In genomic region chr9:68347426-68347825, GRCm38 (mm10) we compare ENCODE assay signal across 16 mouse cellular contexts.
DNase-seq lines count a peak whose midpoint lies in the region; ATAC-seq and TF ChIP-seq lines count a peak whose summit lies in the region.
"Had no signal": no experiment of that assay in that cellular context is flagged by ENCODE, and none has a peak within 500 bp of the region (broad histone marks: within the 10 kb centered on the region; RNA-seq: fewer than 3 reads in every experiment).

No protein-coding gene starts in this region.

- no peak overlapping the region for H3K27ac ChIP-seq in liver, embryonic 11.5 days (ENCODE audit: low read depth, low read length)
- H3K27ac ChIP-seq: heart, embryonic 10.5 days; hindbrain, embryonic 14.5 days; intestine, embryonic 15.5 days; kidney, embryonic 15.5 days; limb, embryonic 13.5 days; stomach, embryonic 15.5 days had no signal

- no peak for TF ChIP-seq CTCF in brain, embryonic 14.5 days (IDR thresholded peaks at IDR 0.05; ENCODE audit: borderline replicate concordance, extremely low read depth, insufficient read depth, insufficient read length)

- 65% methylated on average over 6 of the region's 6 CpGs for WGBS in liver, embryonic 11.5 days

- ATAC-seq in liver, embryonic 11.5 days (replicated peaks; ENCODE audit: low FRiP score): no peak
- ATAC-seq: intestine, embryonic 15.5 days had no signal

- H3K4me3 ChIP-seq in liver, embryonic 11.5 days (ENCODE audit: low read depth, low read length): no peak overlapping the region
- H3K4me3 ChIP-seq: heart, embryonic 10.5 days; intestine, embryonic 15.5 days; kidney, embryonic 15.5 days; limb, embryonic 13.5 days; stomach, embryonic 15.5 days had no signal

- DNase-seq in liver, embryonic 11.5 days (ENCODE audit: low spot score): peak; percentile 19
- DNase-seq in liver: no peak
- DNase-seq in brain, embryonic 14.5 days (ENCODE audit: low read depth): peak; percentile 52
- DNase-seq in frontal cortex, postnatal 36 days (ENCODE audit: low spot score in 2 of 2): peak; percentile 15 to 58
- peak; percentile 16 to 26 for DNase-seq in right cerebral cortex, postnatal 36 days (ENCODE audit: low spot score in 2 of 2)
- DNase-seq in cerebellum, adult 8-10 months: no peak
- DNase-seq in spleen, postnatal 36 days (ENCODE audit: low spot score in 2 of 2): no peak
- DNase-seq: adrenal gland, postnatal 36 days; cerebellum, postnatal 14 days; spleen, adult 18-20 months had no signal

- no peaks in the 10 kb centered on the region for H3K4me1 ChIP-seq in liver, embryonic 11.5 days (replicated peaks; ENCODE audit: control insufficient read depth, insufficient read depth, low read length)
- H3K4me1 ChIP-seq: heart, embryonic 10.5 days; intestine, embryonic 15.5 days; kidney, embryonic 15.5 days; limb, embryonic 13.5 days; stomach, embryonic 15.5 days had no signal

- TF ChIP-seq POLR2A in brain, embryonic 14.5 days (IDR thresholded peaks at IDR 0.05; ENCODE audit: borderline replicate concordance, extremely low read depth, insufficient read depth, insufficient read length, poor library complexity, severe bottlenecking): no peak

- H3K36me3 ChIP-seq in liver, embryonic 11.5 days (ENCODE audit: control insufficient read depth, insufficient read depth, low read length): no peaks in the 10 kb centered on the region
- H3K36me3 ChIP-seq: heart, embryonic 10.5 days; intestine, embryonic 15.5 days; kidney, embryonic 15.5 days; limb, embryonic 13.5 days; stomach, embryonic 15.5 days had no signal

- H3K9ac ChIP-seq in liver, embryonic 11.5 days (ENCODE audit: low read depth, low read length): no peak overlapping the region
- H3K9ac ChIP-seq: hindbrain, embryonic 14.5 days; intestine, embryonic 15.5 days; kidney, embryonic 15.5 days; limb, embryonic 13.5 days; stomach, embryonic 15.5 days had no signal

- H3K9me3 ChIP-seq in liver, embryonic 11.5 days (ENCODE audit: control insufficient read depth, low read length): no peaks in the 10 kb centered on the region
- H3K9me3 ChIP-seq: heart, embryonic 10.5 days; intestine, embryonic 15.5 days; kidney, embryonic 15.5 days; limb, embryonic 13.5 days; stomach, embryonic 15.5 days had no signal

- no peak overlapping the region for H3K4me2 ChIP-seq in liver, embryonic 11.5 days
- H3K4me2 ChIP-seq: hindbrain, embryonic 14.5 days; intestine, embryonic 15.5 days; kidney, embryonic 15.5 days; limb, embryonic 13.5 days; stomach, embryonic 15.5 days had no signal

- no peaks in the 10 kb centered on the region for H3K27me3 ChIP-seq in liver, embryonic 11.5 days (replicated peaks; ENCODE audit: control insufficient read depth, insufficient read depth, low read length)
- H3K27me3 ChIP-seq: intestine, embryonic 15.5 days; kidney, embryonic 15.5 days; limb, embryonic 13.5 days; stomach, embryonic 15.5 days had no signal

Comparison
In these comparisons a context has a peak if more than half of its experiments do, and no peak if none do; other contexts are left out.
1. DNase-seq: peak in liver, embryonic 11.5 days (single experiment), brain, embryonic 14.5 days (single experiment), frontal cortex, postnatal 36 days (2 of 2) and right cerebral cortex, postnatal 36 days (2 of 2); none in liver (single experiment), cerebellum, adult 8-10 months (single experiment) and spleen, postnatal 36 days (0 of 2).